Mouse (Mus musculus): Measurements from ENCODE around the gene Batf. TPM values are rescaled to one million over a fixed set of nuclear protein-coding genes. Genes with fewer than 3 reads are reported as not detected.

The Batf gene
- total and polyA plus RNA-seq, 3 experiments: not detected

DNA sequence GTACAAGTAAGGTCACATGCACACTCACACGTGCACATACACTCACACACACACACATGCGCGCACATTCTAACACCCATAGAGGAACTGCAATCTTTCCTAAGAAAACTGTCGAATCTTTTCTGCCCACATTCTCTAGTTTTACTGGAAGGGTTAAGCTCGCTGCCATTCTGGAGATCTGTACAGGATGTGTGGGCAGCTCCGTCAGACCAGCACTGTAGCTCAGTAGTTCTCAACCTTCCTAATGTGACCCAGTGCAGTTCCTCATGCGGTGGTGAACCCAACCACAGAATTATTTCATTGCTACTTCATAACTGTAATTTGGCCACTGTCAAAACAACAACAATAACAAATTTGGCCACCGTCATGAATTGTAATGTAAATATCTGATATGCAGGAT lies 12.6 kb upstream of the Batf start:
- no peaks in the 10 kb centered on the region for H3K4me1 ChIP-seq (ENCODE audit: insufficient read depth, low read depth, low read length)
- H3K27me3 ChIP-seq (ENCODE audit: insufficient read depth, low read length): peaks cover under 1% of the 10 kb centered on the region; the same call in 1 of the 2 replicates
- TF ChIP-seq CTCF (IDR thresholded peaks at IDR 0.05; ENCODE audit: low read depth, low read length): no peak
- TF ChIP-seq GATA2 (IDR thresholded peaks at IDR 0.05; ENCODE audit: borderline replicate concordance, low read depth, low read length): no peak
- TF ChIP-seq GATA1 (IDR thresholded peaks at IDR 0.05; ENCODE audit: borderline replicate concordance, low read length): no peak
- TF ChIP-seq TAL1 (conservative IDR thresholded peaks at IDR 0.05; ENCODE audit: low read depth, low read length): no peak
- no peak for TF ChIP-seq POLR2AphosphoS5 (IDR thresholded peaks at IDR 0.05; ENCODE audit: insufficient replicate concordance, low read depth, low read length)
- ATAC-seq (ENCODE audit: extremely low read depth, insufficient number of reproducible peaks, low FRiP score, poor library complexity, severe bottlenecking) (no peak), DNase-seq (ENCODE audit: low spot score) (no peak)
- H3K4me3 ChIP-seq (ENCODE audit: low read depth, low read length): no peak overlapping the region
- H3K9me3 ChIP-seq (replicated peaks): peaks cover 4% of the 10 kb centered on the region
- no peaks in the 10 kb centered on the region for H3K36me3 ChIP-seq (replicated peaks)

DNA sequence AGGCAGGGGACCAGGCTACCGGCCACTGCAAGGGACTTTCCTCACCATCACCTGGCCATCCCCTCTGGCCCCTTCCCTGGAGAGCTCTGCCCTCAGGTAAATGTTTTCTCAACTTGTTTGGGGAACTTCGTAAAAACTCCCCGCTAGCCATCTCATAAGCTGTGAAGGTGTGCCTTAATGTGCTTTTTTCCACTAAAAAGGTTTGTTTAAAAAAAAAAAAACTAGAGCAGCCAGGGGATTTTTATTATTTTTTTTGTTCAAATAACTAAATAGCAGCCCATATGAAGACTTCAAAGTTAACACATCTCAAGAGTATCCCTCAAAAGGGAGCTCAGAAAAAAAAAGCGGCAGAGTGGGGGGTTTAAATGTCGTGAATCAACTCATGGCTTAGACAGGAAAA lies 7.4 kb upstream of the Batf start:
- Histone ChIP-seq H3K36me3 (replicated peaks) (no peaks in the 10 kb centered on the region), H3K9me3 (replicated peaks) (no peaks in the 10 kb centered on the region), H3K4me3 (ENCODE audit: low read depth, low read length) (no peak overlapping the region), H3K27me3 (ENCODE audit: insufficient read depth, low read length) (peaks cover 8% of the 10 kb centered on the region; the same call in 1 of the 2 replicates), H3K4me1 (ENCODE audit: insufficient read depth, low read depth, low read length) (no peaks in the 10 kb centered on the region)
- TF ChIP-seq POLR2AphosphoS5 (IDR thresholded peaks at IDR 0.05; ENCODE audit: insufficient replicate concordance, low read depth, low read length) (no peak), GATA2 (IDR thresholded peaks at IDR 0.05; ENCODE audit: borderline replicate concordance, low read depth, low read length) (no peak), GATA1 (IDR thresholded peaks at IDR 0.05; ENCODE audit: borderline replicate concordance, low read length) (no peak), CTCF (IDR thresholded peaks at IDR 0.05; ENCODE audit: low read depth, low read length) (no peak), TAL1 (conservative IDR thresholded peaks at IDR 0.05; ENCODE audit: low read depth, low read length) (no peak)
- DNase-seq (ENCODE audit: low spot score): no peak
- no peak for ATAC-seq (ENCODE audit: extremely low read depth, insufficient number of reproducible peaks, low FRiP score, poor library complexity, severe bottlenecking)

DNA sequence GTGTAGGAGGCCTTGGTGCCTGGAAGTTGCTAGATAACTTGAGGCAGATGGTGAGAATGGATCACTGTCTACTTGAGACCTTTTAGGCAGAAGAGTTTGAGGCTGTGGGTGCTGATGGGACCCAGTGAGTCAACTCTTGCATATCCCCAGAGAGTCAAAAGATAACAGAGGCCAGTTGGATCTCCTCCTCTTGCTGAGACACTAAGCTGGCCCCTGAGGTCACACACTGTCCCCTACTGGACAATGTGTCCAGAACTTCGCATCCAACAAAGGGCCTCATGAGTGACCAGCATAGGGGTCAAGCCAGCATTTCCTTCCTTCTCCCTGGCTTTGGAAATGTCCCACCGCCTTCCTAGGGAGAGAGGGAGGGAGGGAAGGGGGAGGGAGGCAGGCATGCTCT lies 6.7 kb upstream of the Batf start:
- TF ChIP-seq CTCF (IDR thresholded peaks at IDR 0.05; ENCODE audit: low read depth, low read length): no peak
- Histone ChIP-seq H3K4me3 (ENCODE audit: low read depth, low read length) (no peak overlapping the region), H3K36me3 (replicated peaks) (no peaks in the 10 kb centered on the region), H3K9me3 (replicated peaks) (no peaks in the 10 kb centered on the region), H3K27me3 (ENCODE audit: insufficient read depth, low read length) (peaks cover 8% of the 10 kb centered on the region; the same call in 1 of the 2 replicates), H3K4me1 (ENCODE audit: insufficient read depth, low read depth, low read length) (no peaks in the 10 kb centered on the region)
- DNase-seq (ENCODE audit: low spot score) (no peak), ATAC-seq (ENCODE audit: extremely low read depth, insufficient number of reproducible peaks, low FRiP score, poor library complexity, severe bottlenecking) (no peak)

DNA sequence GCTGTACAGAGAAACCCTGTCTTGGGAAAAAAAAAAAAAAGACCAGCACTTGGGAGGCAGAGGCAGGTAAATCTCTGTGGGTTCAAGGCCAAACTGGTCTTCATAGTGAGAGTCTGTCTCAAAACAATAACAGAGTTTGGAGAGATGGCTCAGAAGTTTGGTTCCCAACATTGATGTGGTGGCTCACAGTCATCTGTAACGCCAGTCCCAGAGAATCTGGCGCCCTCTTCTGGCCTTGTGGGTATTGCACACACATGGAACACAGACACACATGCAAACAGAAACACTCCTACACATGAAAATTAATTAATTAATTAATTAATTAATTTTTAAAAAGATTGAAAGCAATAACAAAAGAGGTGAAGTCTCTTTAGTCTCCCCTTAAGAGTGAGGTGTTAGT lies 4.1 kb upstream of the Batf start:
- ATAC-seq (ENCODE audit: extremely low read depth, insufficient number of reproducible peaks, low FRiP score, poor library complexity, severe bottlenecking) (no peak), DNase-seq (ENCODE audit: low spot score) (no peak)
- no peak overlapping the region for H3K4me3 ChIP-seq (ENCODE audit: low read depth, low read length)
- H3K4me1 ChIP-seq (ENCODE audit: insufficient read depth, low read depth, low read length): no peaks in the 10 kb centered on the region
- TF ChIP-seq CTCF (IDR thresholded peaks at IDR 0.05; ENCODE audit: low read depth, low read length) (0 out of 2 replicates have a peak, but pooled peaks have one; percentile 29), GATA1 (IDR thresholded peaks at IDR 0.05; ENCODE audit: borderline replicate concordance, low read length) (no peak)
- H3K9me3 ChIP-seq (replicated peaks): no peaks in the 10 kb centered on the region
- H3K27me3 ChIP-seq (ENCODE audit: insufficient read depth, low read length): peaks cover 11% of the 10 kb centered on the region
- H3K36me3 ChIP-seq (replicated peaks): no peaks in the 10 kb centered on the region

DNA sequence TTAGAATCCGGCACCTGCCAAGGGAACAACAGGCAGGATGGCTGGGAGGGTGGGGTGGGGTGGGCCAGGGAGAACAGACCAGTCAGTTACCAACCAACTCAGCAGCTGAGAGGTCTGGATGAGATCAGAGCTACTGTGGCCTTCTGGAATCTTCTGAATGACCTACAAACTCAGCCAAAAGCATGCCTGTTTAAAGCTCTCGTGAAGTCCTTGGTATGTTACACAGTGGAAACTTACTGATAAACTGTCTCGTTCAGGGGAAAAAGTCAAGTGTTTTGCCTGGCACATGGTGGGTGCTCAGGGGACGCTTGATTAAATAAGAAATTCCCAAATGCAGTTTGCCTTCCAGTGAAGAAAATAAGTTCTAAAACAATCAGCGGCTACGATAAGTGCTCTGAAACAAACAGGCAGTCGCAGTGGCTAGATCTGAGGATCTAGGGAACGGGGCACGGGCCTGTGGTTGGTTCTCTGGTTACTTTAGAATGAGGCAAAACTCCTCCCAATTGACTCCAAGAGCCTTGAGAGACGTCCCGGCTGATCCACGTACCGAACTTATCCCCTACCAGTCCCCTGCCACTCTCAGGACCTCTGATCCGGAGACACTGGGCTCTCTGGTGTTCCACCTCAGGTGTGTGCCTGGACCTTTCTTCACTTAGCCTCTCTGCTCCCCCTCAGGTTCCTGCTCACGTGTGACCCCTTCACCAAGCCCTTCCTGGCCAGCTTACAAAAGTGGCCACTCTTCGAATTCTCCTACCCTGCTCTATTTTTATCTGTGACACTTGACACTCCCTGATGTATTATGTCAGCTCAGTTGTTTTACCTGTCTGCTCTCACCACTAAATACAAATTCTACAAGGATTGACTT lies 1.8 kb upstream of the Batf start:
- Histone ChIP-seq H3K27me3 (ENCODE audit: insufficient read depth, low read length) (peaks cover 17% of the 10 kb centered on the region), H3K4me1 (ENCODE audit: insufficient read depth, low read depth, low read length) (no peaks in the 10 kb centered on the region), H3K36me3 (replicated peaks) (no peaks in the 10 kb centered on the region), H3K4me3 (ENCODE audit: low read depth, low read length) (no peak overlapping the region), H3K9me3 (replicated peaks) (no peaks in the 10 kb centered on the region)
- TF ChIP-seq POLR2AphosphoS5 (IDR thresholded peaks at IDR 0.05; ENCODE audit: insufficient replicate concordance, low read depth, low read length): no peak
- TF ChIP-seq TAL1 (conservative IDR thresholded peaks at IDR 0.05; ENCODE audit: low read depth, low read length): no peak
- TF ChIP-seq CTCF (IDR thresholded peaks at IDR 0.05; ENCODE audit: low read depth, low read length): no peak
- no peak for TF ChIP-seq GATA2 (IDR thresholded peaks at IDR 0.05; ENCODE audit: borderline replicate concordance, low read depth, low read length)
- TF ChIP-seq GATA1 (IDR thresholded peaks at IDR 0.05; ENCODE audit: borderline replicate concordance, low read length): no peak
- no peak for DNase-seq (ENCODE audit: low spot score)
- ATAC-seq (ENCODE audit: extremely low read depth, insufficient number of reproducible peaks, low FRiP score, poor library complexity, severe bottlenecking): no peak

DNA sequence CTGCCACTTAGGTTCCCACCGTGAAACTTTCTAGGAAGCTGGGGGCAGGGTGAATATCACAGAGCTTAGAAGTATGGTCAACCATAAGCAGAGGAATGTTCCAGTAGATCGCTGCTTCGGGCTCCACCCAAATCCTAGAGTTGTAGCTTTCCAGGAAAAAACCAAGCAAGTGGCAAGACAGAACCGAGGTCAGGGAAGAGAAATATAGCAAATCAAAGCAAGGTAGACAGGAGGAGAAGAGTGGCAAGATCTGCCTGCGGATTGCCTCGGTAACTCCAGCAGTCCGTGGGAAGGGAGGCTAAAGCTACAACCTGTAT lies 706 bp downstream of the Batf start:
- TF ChIP-seq CTCF (IDR thresholded peaks at IDR 0.05; ENCODE audit: low read depth, low read length): no peak
- no peak for TF ChIP-seq TAL1 (conservative IDR thresholded peaks at IDR 0.05; ENCODE audit: low read depth, low read length)
- no peak for TF ChIP-seq GATA1 (IDR thresholded peaks at IDR 0.05; ENCODE audit: borderline replicate concordance, low read length)
- no peak for TF ChIP-seq POLR2AphosphoS5 (IDR thresholded peaks at IDR 0.05; ENCODE audit: insufficient replicate concordance, low read depth, low read length)
- no peak for TF ChIP-seq GATA2 (IDR thresholded peaks at IDR 0.05; ENCODE audit: borderline replicate concordance, low read depth, low read length)
- H3K4me1 ChIP-seq (ENCODE audit: insufficient read depth, low read depth, low read length): no peaks in the 10 kb centered on the region
- no peaks in the 10 kb centered on the region for H3K36me3 ChIP-seq (replicated peaks)
- DNase-seq (ENCODE audit: low spot score) (no peak), ATAC-seq (ENCODE audit: extremely low read depth, insufficient number of reproducible peaks, low FRiP score, poor library complexity, severe bottlenecking) (no peak)
- peaks cover 12% of the 10 kb centered on the region for H3K27me3 ChIP-seq (ENCODE audit: insufficient read depth, low read length)
- H3K9me3 ChIP-seq (replicated peaks): no peaks in the 10 kb centered on the region
- no peak overlapping the region for H3K4me3 ChIP-seq (ENCODE audit: low read depth, low read length)

All from G1E (cell line).